Mouse (Mus musculus) lung, adult 2 months (tissue): ENCODE measurements at regions not wholly inside any gene's neighbourhood (a gene's known extent, or its start where the extent isn't known, plus 50 kb on each side); places are given as distances from the start of the nearest gene placed in this dataset.
A peak's percentile ranks its signal among the peaks of the same experiment; 100 is the strongest.

Experiments used
- DNase-seq: peaks from one replicate; pipeline ENCODE4 v3.0.0; 2022
- H3K4me1 ChIP-seq: fragments of 200-500 bp; 2 replicates; pipeline ENCODE4 v1.6.1; 2011; ENCODE audit warnings: low read length; ENCODE audit not compliant: control insufficient read depth, insufficient read depth
- H3K4me3 ChIP-seq: fragments of 200-500 bp; replicated peaks from 2 replicates; pipeline ENCODE3; 2011; ENCODE audit warnings: low read depth, mild to moderate bottlenecking, control low read depth, low read length; ENCODE audit errors: extremely low read depth
- CTCF ChIP-seq: fragments of 200-500 bp; IDR thresholded peaks from 2 replicates; pipeline ENCODE4 v1.5.1; 2011; ENCODE audit warnings: mild to moderate bottlenecking, low read length, control low read depth; ENCODE audit not compliant: insufficient read depth
- POLR2A ChIP-seq: fragments of 200-500 bp; IDR thresholded peaks from 2 replicates; pipeline ENCODE4 v1.6.1; 2011; ENCODE audit warnings: low read depth, mild to moderate bottlenecking, control low read depth, low read length, borderline replicate concordance; ENCODE audit errors: extremely low read depth
- WGBS: fragments of 180-500 bp; shearing (Covaris S2); methylation state at CpG from one replicate; pipeline ENCODE4 v1.1.7; 2018; 5-methylcytosine and 5-hydroxymethylcytosine counted together

- Histone ChIP-seq H3K4me3 (no peak overlapping the region), H3K4me1 (no peaks in the 10 kb centered on the region)
- WGBS = 64% methylated on average over 4 of the region's 4 CpGs
- TF ChIP-seq POLR2A = no peak
- TF ChIP-seq CTCF = no peak
- DNase-seq = no peak
Observed at GRCm38 (mm10) chr8:126713181-126713580, 119.4 kb upstream of the Irf2bp2 start.

DNA sequence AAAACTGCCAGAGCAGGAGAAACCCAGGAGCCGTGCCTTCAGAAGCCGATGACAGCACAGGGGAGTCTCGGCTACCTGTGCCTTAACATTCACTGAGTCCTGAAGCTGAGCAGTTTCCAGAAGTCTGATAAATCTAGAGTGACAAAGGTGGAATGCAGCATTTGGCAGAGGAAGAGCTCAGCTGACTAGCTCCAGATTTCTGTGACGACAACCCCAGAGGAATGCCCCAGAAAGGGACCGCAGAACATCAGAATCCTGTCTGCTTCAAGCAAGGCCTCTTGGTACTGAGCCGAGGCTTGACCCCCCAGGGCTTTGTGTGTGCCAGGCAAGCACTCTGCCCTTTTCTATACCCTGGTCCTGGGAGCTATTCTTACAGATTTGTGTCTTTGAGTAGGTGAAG, 119.0 kb upstream of the Irf2bp2 start:
- Histone ChIP-seq H3K4me3 (no peak overlapping the region), H3K4me1 (no peaks in the 10 kb centered on the region)
- DNase-seq = no peak
- 66% methylated on average over 6 of the region's 6 CpGs for WGBS
- TF ChIP-seq POLR2A = no peak
- TF ChIP-seq CTCF = no peak

GRCm38 (mm10) chr8:126708956-126709355, 115.2 kb upstream of the Irf2bp2 start:
- WGBS = 74% methylated on average over 2 of the region's 2 CpGs
- H3K4me1 ChIP-seq = no peaks in the 10 kb centered on the region
- no peak for DNase-seq

DNA sequence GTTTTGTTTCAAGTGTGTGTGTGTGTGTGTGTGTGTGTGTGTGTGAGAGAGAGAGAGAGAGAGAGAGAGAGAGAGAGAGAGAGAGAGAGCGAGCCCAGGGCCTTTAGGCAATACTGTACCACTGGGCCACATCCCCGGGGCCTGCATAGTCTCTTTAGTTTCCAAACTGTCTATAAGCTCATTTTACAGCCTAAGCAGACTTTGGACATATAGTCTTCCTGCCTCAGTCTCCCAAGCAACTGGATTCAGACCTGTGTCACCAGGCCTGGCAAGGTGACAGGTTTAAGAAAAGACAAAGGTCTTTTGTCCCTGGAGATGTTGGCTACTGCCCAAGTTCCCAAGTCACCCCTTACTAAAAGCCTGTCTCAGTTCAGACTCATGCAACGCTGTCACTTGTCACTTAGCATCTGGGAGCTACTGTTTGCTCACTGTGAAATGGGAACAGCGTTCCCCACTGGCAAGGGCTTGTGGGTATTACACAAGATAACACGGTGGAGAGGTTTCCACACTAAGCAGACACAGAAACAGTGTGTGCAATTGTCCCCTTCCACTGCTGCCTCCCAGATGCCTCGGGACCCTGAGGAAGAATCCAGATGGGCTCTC, 113.6 kb upstream of the Irf2bp2 start:
- no peak overlapping the region for H3K4me3 ChIP-seq
- WGBS = 58% methylated on average over 6 of the region's 6 CpGs
- TF ChIP-seq POLR2A (no peak), CTCF (no peak)
- DNase-seq = no peak
- no peaks in the 10 kb centered on the region for H3K4me1 ChIP-seq

More at GRCm38 (mm10) chr8:126708956-126709355, 115.2 kb upstream of the Irf2bp2 start:
- no peak overlapping the region for H3K4me3 ChIP-seq
- no peak for TF ChIP-seq POLR2A
- no peak for TF ChIP-seq CTCF

DNA sequence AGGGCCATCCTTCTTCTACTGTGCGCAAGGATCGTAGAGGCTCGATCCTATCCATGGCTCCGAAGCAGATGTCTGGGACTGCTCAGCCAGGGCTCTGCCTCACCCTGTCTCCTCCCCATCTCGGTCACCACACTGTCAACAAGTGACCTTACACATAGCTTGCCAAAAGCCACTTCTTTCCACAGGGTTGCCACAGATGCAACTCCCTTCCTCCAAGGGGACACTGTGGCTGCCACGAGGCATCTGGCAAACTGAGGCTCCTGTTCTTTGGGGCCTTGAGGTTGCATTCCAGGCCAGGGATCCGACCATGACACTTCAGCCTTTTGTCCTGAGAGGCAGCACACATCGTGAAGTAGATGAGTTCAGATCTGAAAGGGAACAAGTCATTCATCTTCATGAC, 112.5 kb upstream of the Irf2bp2 start:
- TF ChIP-seq CTCF = no peak
- Histone ChIP-seq H3K4me3 (no peak overlapping the region), H3K4me1 (no peaks in the 10 kb centered on the region)
- WGBS = 73% methylated on average over 8 of the region's 8 CpGs
- DNase-seq = no peak

DNA sequence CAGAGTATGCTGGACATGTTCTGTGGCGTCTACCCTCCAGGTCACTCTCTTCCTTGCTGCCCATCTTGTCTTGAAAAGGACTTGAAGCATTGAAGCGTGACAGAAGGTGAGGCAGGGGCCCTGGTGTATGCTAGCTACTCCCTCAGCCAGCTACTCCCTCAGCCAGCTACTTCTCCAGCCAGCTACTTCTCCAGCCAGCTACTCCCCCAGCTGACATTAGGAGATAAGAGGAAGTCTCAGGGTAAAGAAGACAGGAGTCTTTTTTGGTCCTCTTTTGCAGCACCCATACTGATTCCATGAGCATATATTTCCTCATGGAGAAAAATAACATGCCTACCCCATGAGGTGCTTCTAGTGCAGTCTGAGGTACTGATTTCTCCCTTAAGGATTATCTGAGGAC, 111.6 kb upstream of the Irf2bp2 start:
- WGBS = 95% methylated on average over 2 of the region's 2 CpGs
- Histone ChIP-seq H3K4me1 (no peaks in the 10 kb centered on the region), H3K4me3 (no peak overlapping the region)
- TF ChIP-seq POLR2A = no peak
- TF ChIP-seq CTCF = no peak
- DNase-seq = no peak

DNA sequence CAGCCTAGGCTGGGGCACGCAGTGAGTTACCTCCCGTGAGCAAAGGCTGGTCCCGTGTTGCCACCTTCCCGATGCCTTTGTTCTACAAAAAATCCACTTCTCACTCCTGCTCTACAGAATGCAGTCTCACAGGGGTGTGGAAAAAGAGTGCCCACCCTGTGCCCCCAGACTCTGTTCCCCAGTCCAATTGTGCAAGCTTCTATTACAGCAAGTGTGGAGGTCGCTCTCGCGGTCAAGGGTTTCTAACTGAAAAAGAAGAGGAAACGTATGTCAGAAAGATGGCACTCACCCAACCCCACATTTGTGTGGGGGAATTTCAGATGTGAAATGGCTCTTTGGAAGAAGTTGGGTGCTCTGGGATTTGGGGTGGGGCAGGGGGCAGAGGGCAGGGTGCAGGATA, 110.9 kb upstream of the Irf2bp2 start:
- TF ChIP-seq POLR2A (no peak), CTCF (no peak)
- WGBS = 82% methylated on average over 8 of the region's 8 CpGs
- Histone ChIP-seq H3K4me3 (no peak overlapping the region), H3K4me1 (no peaks in the 10 kb centered on the region; the same call in 1 of the 2 replicates)
- DNase-seq = no peak

DNA sequence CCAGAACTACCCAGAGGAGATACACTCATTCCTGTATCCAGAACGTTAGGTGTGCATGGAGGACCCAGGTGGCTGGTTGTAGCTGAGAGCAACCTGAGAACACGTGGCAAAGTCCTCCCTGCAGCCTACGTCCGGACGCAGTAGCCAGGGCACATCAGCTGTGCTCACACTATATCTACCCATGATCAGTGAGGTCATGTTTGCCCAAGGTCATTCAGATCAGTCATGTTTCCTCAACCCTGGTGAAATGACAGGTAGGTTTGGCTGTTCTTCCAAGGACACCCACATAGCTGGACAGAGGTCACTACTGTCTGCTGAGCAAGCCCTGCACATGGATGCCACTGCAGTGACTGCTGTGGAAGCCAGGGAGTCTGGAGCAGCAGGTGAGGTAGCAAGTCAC, 109.8 kb upstream of the Irf2bp2 start:
- no peak for TF ChIP-seq POLR2A
- TF ChIP-seq CTCF = no peak
- Histone ChIP-seq H3K4me3 (no peak overlapping the region), H3K4me1 (peaks cover 5% of the 10 kb centered on the region)
- 87% methylated on average over 5 of the region's 5 CpGs for whole genome bisulfite sequencing
- DNase-seq = no peak

GRCm38 (mm10) chr8:126702294-126702693, 108.5 kb upstream of the Irf2bp2 start:
- Histone ChIP-seq H3K4me3 (no peak overlapping the region), H3K4me1 (peaks cover 6% of the 10 kb centered on the region)
- no peak for TF ChIP-seq POLR2A
- TF ChIP-seq CTCF = no peak
- 75% methylated on average over 6 of the region's 6 CpGs for WGBS
- DNase-seq = no peak

GRCm38 (mm10) chr8:126699389-126699775, 105.6 kb upstream of the Irf2bp2 start:
- WGBS = 11% methylated on average over 6 of the region's 6 CpGs
- no peak overlapping the region for H3K4me3 ChIP-seq
- peaks cover 8% of the 10 kb centered on the region for H3K4me1 ChIP-seq
- DNase-seq = peak; percentile 48
- TF ChIP-seq POLR2A (no peak), CTCF (no peak)
